Mouse (Mus musculus): ENCODE data around the gene Bid. TPM values are rescaled to one million over a fixed set of nuclear protein-coding genes. Genes with fewer than 3 reads are reported as not detected.

Gene Bid
- total and polyA plus RNA-seq, 3 experiments: 28.2 to 50.2 TPM; not detected in 1

DNA sequence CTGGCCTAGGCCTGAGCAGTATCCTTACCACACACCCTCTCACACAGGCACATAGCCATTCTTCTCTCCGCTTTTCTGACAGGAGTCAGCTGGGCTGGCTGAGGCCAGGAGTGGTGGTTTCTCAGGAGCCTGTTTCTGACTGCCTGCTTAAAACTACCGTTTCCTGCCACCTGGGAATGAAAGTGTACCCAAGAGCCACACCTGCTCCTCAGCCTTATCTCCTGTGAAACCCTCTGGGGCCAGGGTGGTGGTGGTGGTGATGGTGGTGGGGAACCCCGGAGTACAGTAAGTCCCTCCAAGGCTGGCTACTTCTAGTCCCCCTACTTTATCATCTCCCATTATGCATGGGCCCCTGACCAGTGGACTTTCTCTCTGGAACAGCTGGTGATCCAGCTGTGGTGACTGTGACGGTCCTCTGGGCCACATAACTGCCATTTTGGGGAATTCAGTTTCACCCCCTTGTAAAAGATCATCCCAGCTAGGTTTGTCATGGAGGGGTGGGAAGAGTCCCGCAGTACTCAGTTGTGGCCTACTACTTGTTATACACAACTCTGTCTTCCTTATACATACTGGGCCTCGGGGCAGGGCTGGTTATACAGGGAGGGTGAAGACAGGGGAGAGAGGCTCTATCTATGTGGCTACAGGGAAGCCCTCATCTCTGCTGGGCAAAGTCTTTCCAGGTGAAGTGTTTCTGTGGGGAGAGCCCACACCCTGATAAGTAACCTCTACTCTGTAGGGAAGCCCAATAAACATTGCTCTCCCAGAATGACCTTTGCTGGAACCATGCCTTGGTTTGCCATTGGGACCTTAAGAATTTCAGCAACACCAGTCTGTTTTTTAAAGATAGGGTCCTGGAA lies 14.0 kb upstream of the Bid start:
- Histone ChIP-seq H3K27me3 (ENCODE audit: control insufficient read depth in 1 of 2, insufficient read depth in 2 of 2, low read length in 2 of 2) (no peaks in the 10 kb centered on the region), H3K36me3 (ENCODE audit: control insufficient read depth in 1 of 2, insufficient read depth in 2 of 2, low read length in 2 of 2) (peaks cover 0 to 8% of the 10 kb centered on the region in 2 experiments; a peak in 2 of 4 replicates), H3K4me3 (ENCODE audit: control insufficient read depth in 1 of 2, insufficient read depth in 1 of 2, low read depth in 2 of 2, low read length in 2 of 2) (no peak overlapping the region), H3K27ac (ENCODE audit: control insufficient read depth, low read depth, low read length) (no peak overlapping the region), H3K9me3 (replicated peaks; ENCODE audit: insufficient read depth, low read length) (no peaks in the 10 kb centered on the region), H3K79me2 (ENCODE audit: control insufficient read depth, insufficient read depth, low read length, poor library complexity) (no peaks in the 10 kb centered on the region), H3K9ac (ENCODE audit: control insufficient read depth, low read depth, low read length, poor library complexity, severe bottlenecking) (no peak overlapping the region), H3K4me1 (ENCODE audit: control insufficient read depth in 1 of 2, insufficient read depth in 2 of 2, low read length in 2 of 2) (peaks cover 18 to 21% of the 10 kb centered on the region in 2 experiments)
- DNase-seq (ENCODE audit: low read depth, low spot score): peak; percentile 26
- TF ChIP-seq TCF12 (IDR thresholded peaks at IDR 0.05; ENCODE audit: low read depth, low read length) (peak; percentile 57), NRF1 (IDR thresholded peaks at IDR 0.05; ENCODE audit: insufficient read depth, low read depth, low read length, poor library complexity, severe bottlenecking) (no peak), POLR2AphosphoS2 (IDR thresholded peaks at IDR 0.05; ENCODE audit: low read length) (no peak), NELFE (IDR thresholded peaks at IDR 0.05; ENCODE audit: low read depth, low read length) (no peak), ETS1 (IDR thresholded peaks at IDR 0.05; ENCODE audit: low read depth, low read length) (peak; percentile 41; the same call in 1 of the 2 replicates), POLR2AphosphoS5 (IDR thresholded peaks at IDR 0.05; ENCODE audit: borderline replicate concordance, low read depth, low read length) (no peak), EP300 (IDR thresholded peaks at IDR 0.05; ENCODE audit: low read depth in 1 of 2, low read length in 2 of 2) (peak; percentile 19 to 40; a peak in 1 of 4 replicates), MAZ (IDR thresholded peaks at IDR 0.05; ENCODE audit: low read depth, low read length) (0 out of 2 replicates have a peak, but pooled peaks have one; percentile 30), TAL1 (IDR thresholded peaks at IDR 0.05; ENCODE audit: low read length) (peak; percentile 23; the same call in 1 of the 2 replicates)

DNA sequence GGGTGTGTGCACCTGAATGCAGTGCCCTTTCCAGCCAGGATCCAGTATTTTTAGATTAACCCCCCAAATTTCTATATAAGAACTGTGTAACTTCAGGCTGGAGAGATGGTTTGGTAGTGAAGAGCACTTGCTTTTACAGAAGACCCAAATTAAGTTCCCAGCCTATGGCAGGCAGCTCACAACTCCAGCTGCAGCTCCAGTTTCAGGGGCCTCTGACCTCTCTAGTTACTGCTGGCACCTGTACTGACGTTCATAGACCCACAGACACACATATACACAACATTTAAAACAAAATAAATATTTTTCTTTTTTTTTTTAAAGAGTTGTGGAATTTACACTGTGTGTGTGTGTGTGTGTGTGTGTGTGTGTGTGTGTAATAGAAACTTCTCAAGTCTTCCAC lies 12.8 kb upstream of the Bid start:
- TF ChIP-seq GATA1 (IDR thresholded peaks at IDR 0.05; ENCODE audit: low read depth, low read length): no peak
- TF ChIP-seq SMC3 (IDR thresholded peaks at IDR 0.05; ENCODE audit: low read depth, low read length): no peak
- TF ChIP-seq NRF1 (IDR thresholded peaks at IDR 0.05; ENCODE audit: insufficient read depth, low read depth, low read length, poor library complexity, severe bottlenecking): no peak
- no peak for TF ChIP-seq USF2 (IDR thresholded peaks at IDR 0.05; ENCODE audit: borderline replicate concordance in 1 of 2, insufficient read depth in 1 of 2, low read depth in 1 of 2, low read length in 2 of 2)
- no peak for TF ChIP-seq CHD2 (IDR thresholded peaks at IDR 0.05; ENCODE audit: low read length)
- TF ChIP-seq JUND (IDR thresholded peaks at IDR 0.05; ENCODE audit: low read depth, low read length): no peak
- TF ChIP-seq NELFE (IDR thresholded peaks at IDR 0.05; ENCODE audit: low read depth, low read length): no peak
- TF ChIP-seq MAX (IDR thresholded peaks at IDR 0.05; ENCODE audit: low read length): no peak
- Histone ChIP-seq H3K4me1 (ENCODE audit: control insufficient read depth in 1 of 2, insufficient read depth in 2 of 2, low read length in 2 of 2) (peaks cover 18 to 21% of the 10 kb centered on the region in 2 experiments), H3K36me3 (ENCODE audit: control insufficient read depth in 1 of 2, insufficient read depth in 2 of 2, low read length in 2 of 2) (peaks cover 0 to 8% of the 10 kb centered on the region in 2 experiments; a peak in 2 of 4 replicates), H3K27me3 (ENCODE audit: control insufficient read depth in 1 of 2, insufficient read depth in 2 of 2, low read length in 2 of 2) (no peaks in the 10 kb centered on the region), H3K27ac (ENCODE audit: control insufficient read depth, low read depth, low read length) (no peak overlapping the region), H3K79me2 (ENCODE audit: control insufficient read depth, insufficient read depth, low read length, poor library complexity) (no peaks in the 10 kb centered on the region), H3K9me3 (replicated peaks; ENCODE audit: insufficient read depth, low read length) (no peaks in the 10 kb centered on the region), H3K9ac (ENCODE audit: control insufficient read depth, low read depth, low read length, poor library complexity, severe bottlenecking) (no peak overlapping the region), H3K4me3 (ENCODE audit: control insufficient read depth in 1 of 2, insufficient read depth in 1 of 2, low read depth in 2 of 2, low read length in 2 of 2) (no peak overlapping the region)
- DNase-seq (ENCODE audit: low read depth, low spot score): no peak

Measured in MEL (cell line).